Mouse (Mus musculus) adrenal gland, postnatal 14 days (tissue): ENCODE measurements around the gene Smarcc2. TPM values are rescaled to one million over a fixed set of nuclear protein-coding genes. Genes with fewer than 3 reads are reported as not detected.

ENCODE experiments used
- DNase-seq: peaks from one replicate; pipeline ENCODE4 v3.0.0; 2021; ENCODE audit warnings: mixed read lengths
- microRNA-seq, 2 experiments: library from miRNA; unstranded; fragments of <30 nt; microRNA quantifications; one replicate each; pipeline ENCODE4 v1.2.0; 2021
- total RNA-seq: library from RNA; stranded (reverse); gene quantifications from 2 replicates; pipeline ENCODE4 v1.2.3, GENCODE M21; 2021

Gene Smarcc2
- total RNA-seq, 1 experiment from 2014 or later = 107 TPM

GRCm38 (mm10) chr10:128516677-128517076 lies 57.6 kb downstream of the Smarcc2 start:
- DNase-seq = no peak

- peak; percentile 71 for DNase-seq
Measured at GRCm38 (mm10) chr10:128518833-128519232, 59.8 kb downstream of the Smarcc2 start.

GRCm38 (mm10) chr10:128520591-128520990 lies 61.5 kb downstream of the Smarcc2 start:
- no peak for DNase-seq

GRCm38 (mm10) chr10:128522351-128522750 lies 63.3 kb downstream of the Smarcc2 start:
- DNase-seq = no peak

- no peak for DNase-seq
Measured at GRCm38 (mm10) chr10:128524111-128524731, 65.2 kb downstream of the Smarcc2 start.

GRCm38 (mm10) chr10:128524732-128525662 lies 65.9 kb downstream of the Smarcc2 start:
- DNase-seq = peak; percentile 74

GRCm38 (mm10) chr10:128525671-128526308 lies 66.7 kb downstream of the Smarcc2 start, which contains the start of gene Esyt1:
Esyt1 (minus strand) TSS chr10:128525871.
- peak; percentile 96 for DNase-seq

- DNase-seq = no peak
Measured at GRCm38 (mm10) chr10:128526366-128527356, 67.6 kb downstream of the Smarcc2 start.

- DNase-seq = no peak
Measured at GRCm38 (mm10) chr10:128535206-128535605, 76.2 kb downstream of the Smarcc2 start.

- DNase-seq = no peak
Measured at GRCm38 (mm10) chr10:128535624-128536265, 76.7 kb downstream of the Smarcc2 start.

- peak; percentile 91 for DNase-seq
Measured at GRCm38 (mm10) chr10:128536266-128536940, 77.4 kb downstream of the Smarcc2 start.

- DNase-seq = no peak
Measured at GRCm38 (mm10) chr10:128538340-128538870, 79.4 kb downstream of the Smarcc2 start.

Small RNA genes lying within 50 kb of the gene (microRNA-seq; reads per million reads assigned to microRNA genes)
- gene Mir6916 = 0 to 0.43 reads per million in 2 experiments
- 0.43 to 0.76 reads per million in 2 experiments for gene Mir8105

Other genes starting within 250 kb of the Smarcc2 start
- gene Spryd4, start 247.4 kb upstream of the Smarcc2 start, total RNA-seq = 18.9 and 21.5 TPM in 2 replicates
- gene Mip, start 233.4 kb upstream of the Smarcc2 start, total RNA-seq = not detected in 2 replicates
- gene Timeless, start 227.2 kb upstream of the Smarcc2 start, total RNA-seq = 16.5 and 19.3 TPM in 2 replicates
- 2.0 and 46.2 TPM in 2 replicates for gene Apon, start 205.2 kb upstream of the Smarcc2 start, total RNA-seq
- 10.4 and 138 TPM in 2 replicates for gene Apof, start 190.6 kb upstream of the Smarcc2 start, total RNA-seq
- 22.0 and 25.3 TPM in 2 replicates for gene Stat2, start 188.7 kb upstream of the Smarcc2 start, total RNA-seq
- 0.26 TPM in 1 of 2 replicates, not detected in the other for gene Il23a, start 160.5 kb upstream of the Smarcc2 start, total RNA-seq
- 22.2 and 27.0 TPM in 2 replicates for gene Pan2, start 155.9 kb upstream of the Smarcc2 start, total RNA-seq
- gene Cnpy2, start 136.8 kb upstream of the Smarcc2 start, total RNA-seq = 150 and 152 TPM in 2 replicates
- gene Cs, start 121.5 kb upstream of the Smarcc2 start, total RNA-seq = 918 and 1,019 TPM in 2 replicates
- gene Coq10a, start 90.3 kb upstream of the Smarcc2 start, total RNA-seq = 103 and 111 TPM in 2 replicates
- 66.7 and 66.9 TPM in 2 replicates for gene Ankrd52, start 82.1 kb upstream of the Smarcc2 start, total RNA-seq
- gene Slc39a5, start 58.0 kb upstream of the Smarcc2 start, total RNA-seq = 0.78 TPM in 1 of 2 replicates, not detected in the other
- 59.8 and 65.2 TPM in 2 replicates for gene Nabp2, start 47.8 kb upstream of the Smarcc2 start, total RNA-seq
- gene Rnf41, start 47.6 kb upstream of the Smarcc2 start, total RNA-seq = 38.4 and 40.2 TPM in 2 replicates
- 800 and 862 TPM in 2 replicates for gene Myl6, start 34.9 kb downstream of the Smarcc2 start, total RNA-seq
- gene Myl6b, start 39.4 kb downstream of the Smarcc2 start, total RNA-seq = 4.7 and 5.0 TPM in 2 replicates
- gene Esyt1, start 66.6 kb downstream of the Smarcc2 start, total RNA-seq = 28.5 and 36.9 TPM in 2 replicates
- 12.6 and 13.5 TPM in 2 replicates for gene Zc3h10, start 88.5 kb downstream of the Smarcc2 start, total RNA-seq
- gene Rpl41, start 90.1 kb downstream of the Smarcc2 start, total RNA-seq = 2,356 and 2,777 TPM in 2 replicates
- 93.5 and 107 TPM in 2 replicates for gene Pa2g4, start 106.7 kb downstream of the Smarcc2 start, total RNA-seq
- gene Erbb3, start 130.4 kb downstream of the Smarcc2 start, total RNA-seq = 4.4 and 9.1 TPM in 2 replicates
- gene Rps26, start 167.5 kb downstream of the Smarcc2 start, total RNA-seq = 748 and 849 TPM in 2 replicates
- gene Ikzf4, start 186.7 kb downstream of the Smarcc2 start, total RNA-seq = 0.74 and 2.0 TPM in 2 replicates
- 22.1 and 30.0 TPM in 2 replicates for gene Suox, start 214.8 kb downstream of the Smarcc2 start, total RNA-seq
- 91.4 and 96.4 TPM in 2 replicates for gene Rab5b, start 237.0 kb downstream of the Smarcc2 start, total RNA-seq
- gene Pmel, start 244.9 kb downstream of the Smarcc2 start, total RNA-seq = 1.5 and 2.3 TPM in 2 replicates
- gene Cdk2, start 245.8 kb downstream of the Smarcc2 start, total RNA-seq = 30.7 and 31.1 TPM in 2 replicates